Mouse (Mus musculus) heart, adult 2 months (tissue): ENCODE measurements around the gene Fgr.

Experiments
- CTCF ChIP-seq: fragments of 200-600 bp; IDR thresholded peaks from 2 replicates; pipeline ENCODE4 v1.8.1; 2022; ENCODE audit warnings: antibody characterized with exemption, mild to moderate bottlenecking, moderate library complexity
- EP300 ChIP-seq: fragments of 200-500 bp; IDR thresholded peaks from 2 replicates; pipeline ENCODE4 v1.6.1; 2011; ENCODE audit warnings: low read depth, low read length, control low read depth; ENCODE audit not compliant: insufficient read depth
- POLR2A ChIP-seq: fragments of 200-500 bp; IDR thresholded peaks from 2 replicates; pipeline ENCODE4 v1.6.1; 2011; ENCODE audit warnings: mild to moderate bottlenecking, low read depth, low read length, control low read depth; ENCODE audit not compliant: insufficient read depth

- no peak for TF ChIP-seq CTCF
- no peak for TF ChIP-seq POLR2A
- no peak for TF ChIP-seq EP300
Measured at GRCm38 (mm10) chr4:132949882-132950532, 23.9 kb upstream of the Fgr start.
